Mouse (Mus musculus) embryo, embryonic 11.5 days (tissue): ENCODE data around the gene Il17f.
"Not testable (repeated sequence)": the region's sequence is repeated elsewhere in the genome, so short reads cannot be mapped to it uniquely, and the experiment has no call there.

Experiments
- DNase-seq: peaks from one replicate; pipeline ENCODE4 v3.0.0-alpha.2; 2012; ENCODE audit warnings: low read depth, low spot score

Il17f gene

DNA sequence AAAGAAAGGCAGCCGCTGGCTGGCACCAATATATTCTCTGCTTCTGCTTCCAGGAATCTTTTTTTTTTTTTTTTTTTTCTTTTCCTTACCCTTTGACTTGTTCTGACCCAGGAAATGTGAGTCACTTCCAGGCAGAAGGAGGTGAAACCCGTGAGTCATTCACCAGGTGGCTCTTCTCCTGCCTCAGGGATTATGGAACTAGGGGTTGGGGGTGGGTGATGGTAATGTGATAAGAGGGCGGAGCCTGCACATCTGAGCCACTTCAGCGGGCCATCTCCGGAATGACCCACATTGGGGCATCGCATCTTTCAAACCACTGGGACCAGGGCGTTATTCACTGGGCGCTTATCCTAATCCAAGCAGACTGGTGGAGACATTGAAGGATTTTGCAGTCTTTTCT is 3.4 kb downstream of the Il17f start:
- no peak for DNase-seq

DNA sequence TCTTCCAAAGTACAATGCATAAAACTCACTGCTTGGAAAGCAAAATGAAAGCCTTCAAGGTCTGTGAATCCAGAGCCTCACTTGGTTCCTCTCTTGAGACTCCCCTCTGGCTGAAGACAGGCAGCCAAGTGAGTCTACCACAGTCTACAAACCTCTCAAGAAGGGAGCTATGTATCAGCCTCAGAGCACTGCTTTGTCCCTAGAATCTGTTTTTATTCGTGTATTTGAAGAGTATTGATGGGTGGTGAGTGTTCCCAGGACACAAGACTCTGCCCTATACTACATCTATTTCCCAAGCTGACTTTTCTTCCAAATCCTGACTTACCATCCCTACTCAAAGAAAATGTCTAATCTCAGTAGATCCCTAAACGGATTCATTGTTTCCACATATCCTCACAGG is 12.1 kb downstream of the Il17f start:
- no peak for DNase-seq

DNA sequence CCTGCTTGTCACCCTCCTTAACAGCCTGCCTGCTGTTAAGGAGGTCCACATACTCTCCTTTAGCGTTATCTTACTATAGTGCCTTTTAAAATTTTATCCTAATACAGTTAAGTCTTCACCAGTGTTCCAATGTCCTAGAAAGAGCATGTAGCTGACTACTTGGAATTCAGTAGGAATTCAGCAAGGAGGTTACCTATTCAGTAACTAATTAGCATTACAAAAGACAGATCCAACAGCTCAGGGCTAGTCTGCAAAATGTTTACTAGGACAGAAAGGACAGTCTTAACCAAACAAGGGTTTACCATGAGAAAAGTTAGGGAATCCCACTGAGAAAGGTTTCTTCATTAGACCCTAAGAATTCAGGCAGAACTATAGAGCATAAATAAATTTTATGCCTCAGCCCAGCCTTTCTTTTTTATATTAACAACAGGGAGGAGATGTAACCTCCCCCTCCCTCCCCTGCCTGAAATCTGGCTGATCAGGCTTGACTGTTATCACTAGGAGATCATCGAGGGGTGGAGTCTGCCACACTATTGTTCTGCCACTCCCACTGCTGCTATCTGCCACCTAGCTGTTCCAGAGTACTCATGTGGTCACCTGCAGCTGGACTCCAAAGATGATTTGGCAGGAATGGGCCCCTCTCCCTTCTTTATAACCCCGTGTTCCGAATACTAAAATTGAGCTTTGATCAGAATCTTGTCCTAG is 16.2 kb downstream of the Il17f start:
- DNase-seq = not testable (repeated sequence)

DNA sequence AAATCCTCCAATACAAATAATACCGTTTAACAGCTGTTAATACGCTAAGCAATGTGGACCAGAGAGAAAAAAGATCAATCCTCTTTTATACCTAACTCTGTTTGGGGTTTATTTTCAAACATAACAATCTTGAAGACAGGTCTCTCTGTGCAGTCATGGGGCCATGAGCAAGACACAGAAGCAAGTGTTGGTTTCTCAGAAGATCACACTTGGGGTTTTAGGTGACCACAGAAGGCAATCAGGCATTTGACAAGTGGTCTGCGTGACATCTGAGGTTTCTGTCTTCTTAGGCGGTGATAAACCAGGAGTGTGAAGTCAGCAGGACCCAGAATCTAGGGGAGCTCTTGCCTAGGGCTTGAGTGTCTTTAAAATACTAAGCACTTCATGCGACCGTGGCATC is 23.9 kb downstream of the Il17f start:
- no peak for DNase-seq

DNA sequence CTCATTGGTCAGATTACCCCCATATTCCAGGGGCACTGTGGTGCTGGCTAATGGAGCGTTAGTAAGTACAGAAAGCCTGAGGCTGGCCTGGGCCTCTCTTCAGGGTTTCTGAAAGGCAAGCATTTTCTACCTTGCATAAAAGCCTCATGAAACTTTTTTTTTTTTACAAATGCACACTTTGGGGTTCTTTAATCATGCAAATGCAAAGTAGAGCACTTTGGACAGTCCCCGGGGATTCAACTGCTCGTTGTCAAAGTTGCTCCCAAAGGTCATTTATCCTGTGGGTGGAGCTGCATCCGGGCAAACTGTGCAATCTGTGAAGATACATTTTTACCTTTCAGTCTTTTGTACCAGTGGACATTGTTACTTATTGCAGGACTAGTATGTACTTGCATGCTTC is 29.0 kb downstream of the Il17f start:
- DNase-seq = no peak

DNA sequence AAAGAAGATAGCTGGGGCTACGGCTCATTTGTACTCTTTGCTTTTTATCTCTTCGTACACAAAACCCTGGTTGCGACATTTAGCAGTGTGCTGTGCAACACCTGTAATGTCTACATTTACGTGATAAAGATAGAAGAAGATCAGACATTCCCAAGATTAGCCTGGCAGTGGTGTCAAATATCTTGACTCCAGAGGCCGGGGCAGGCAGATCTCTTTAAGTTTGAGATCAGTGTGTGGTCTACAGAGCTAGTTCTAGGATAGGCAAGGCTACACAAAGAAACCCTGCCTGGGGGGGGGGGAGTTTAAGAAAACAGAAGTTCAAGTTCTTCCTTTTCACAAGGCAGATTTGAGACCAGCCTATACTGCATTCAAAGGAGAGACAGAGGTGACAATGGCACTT is 30.1 kb downstream of the Il17f start:
- no peak for DNase-seq

DNA sequence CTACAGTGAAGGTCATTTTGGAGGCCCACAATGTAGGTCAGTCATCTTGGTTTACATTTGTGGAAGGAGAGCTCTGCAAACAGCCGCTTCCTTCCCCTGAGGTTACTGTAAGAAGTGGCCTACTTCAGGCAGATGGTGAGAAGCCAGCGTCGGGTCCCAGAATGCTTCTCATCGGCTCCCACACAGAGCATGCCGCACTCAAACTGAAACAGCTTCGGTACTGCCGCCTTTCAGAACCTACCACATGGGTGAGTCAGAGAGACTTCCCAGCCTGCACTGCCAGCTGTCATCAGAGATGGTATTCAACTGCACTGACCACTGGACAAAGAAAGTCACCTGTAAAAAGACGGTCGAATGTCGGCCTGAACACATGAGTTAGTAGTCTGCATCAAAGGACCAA is 30.6 kb downstream of the Il17f start:
- no peak for DNase-seq

DNA sequence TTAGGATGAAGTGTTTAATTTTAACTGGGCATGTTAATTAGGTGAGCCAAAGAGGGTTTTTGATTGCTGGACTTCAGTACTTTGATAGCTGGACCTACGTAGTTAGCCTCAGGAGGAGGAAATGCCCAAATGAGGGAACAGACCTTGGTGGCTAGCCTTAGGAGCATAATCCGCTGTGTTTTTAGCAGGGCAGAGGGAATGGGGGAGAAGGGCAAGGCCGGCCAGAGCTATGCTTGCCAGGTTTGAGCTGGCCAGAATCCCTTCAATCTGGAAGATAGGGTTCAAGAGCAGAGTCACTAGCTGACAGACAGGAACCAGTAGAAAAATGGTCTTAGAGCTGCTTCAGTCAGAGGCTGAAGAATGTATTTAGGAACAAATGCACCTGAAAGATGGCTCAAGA is 32.8 kb downstream of the Il17f start:
- DNase-seq = no peak

DNA sequence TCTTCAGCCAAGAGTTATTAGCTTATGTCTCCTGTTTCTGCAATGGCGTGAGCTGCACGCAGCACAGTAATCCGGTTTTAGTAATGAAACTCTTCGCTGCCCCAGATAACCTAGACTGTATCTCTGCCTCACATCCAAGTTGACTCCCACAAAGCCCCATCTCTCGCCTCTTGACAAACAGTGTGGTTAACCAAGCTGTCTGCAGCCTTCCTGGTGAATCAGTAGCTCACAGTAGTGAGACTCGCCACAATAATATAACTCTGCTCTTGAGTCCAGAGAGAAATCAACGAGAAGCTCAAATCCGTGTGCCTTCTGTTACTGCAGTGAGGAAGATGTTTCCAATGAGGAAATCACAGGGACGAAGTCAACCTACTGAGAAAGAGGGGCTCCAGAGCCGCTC is 36.0 kb downstream of the Il17f start:
- DNase-seq = no peak

DNA sequence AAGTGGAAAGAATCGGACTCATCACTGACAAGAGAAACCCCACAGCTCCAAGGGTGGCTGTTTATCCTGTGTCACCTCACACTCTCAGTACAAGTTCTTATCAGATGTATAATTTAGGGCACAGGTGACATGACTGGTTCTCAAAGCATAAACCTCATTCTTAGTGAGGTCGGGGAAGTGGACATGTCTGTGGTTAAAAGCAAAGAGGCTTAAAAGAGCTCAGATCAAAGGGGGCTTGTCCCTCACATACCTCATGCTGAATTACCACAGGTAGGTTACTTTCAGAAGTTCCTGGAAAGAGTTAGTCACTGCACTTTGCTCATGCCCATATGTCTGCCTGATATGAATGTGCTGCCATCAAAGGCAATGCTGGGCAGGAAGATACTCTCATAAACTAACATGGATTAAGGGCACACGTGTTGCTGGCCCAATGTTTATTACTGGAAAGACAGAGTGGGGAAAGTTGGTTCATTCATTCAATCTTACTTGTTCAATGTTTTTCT is 49.9 kb downstream of the Il17f start:
- no peak for DNase-seq

DNA sequence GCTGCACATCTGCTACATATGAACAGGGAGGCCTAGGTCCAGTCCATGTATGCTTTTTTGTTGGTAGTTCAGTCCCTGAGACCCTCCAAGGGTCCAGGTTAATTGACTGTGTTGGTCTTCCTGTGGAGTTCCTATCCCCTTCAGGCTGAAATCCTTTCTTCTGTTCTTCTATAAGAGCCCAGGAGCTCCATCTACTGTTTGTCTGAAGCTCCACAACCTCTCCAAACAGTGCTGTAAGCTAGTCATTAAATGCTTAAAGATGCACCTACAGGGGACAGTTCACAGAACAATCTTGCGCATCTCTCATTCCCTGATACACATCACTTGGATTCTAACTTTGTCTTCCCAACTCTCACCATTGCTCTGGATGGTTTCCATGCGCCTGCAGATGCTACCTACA is 51.9 kb downstream of the Il17f start:
- DNase-seq = no peak

DNA sequence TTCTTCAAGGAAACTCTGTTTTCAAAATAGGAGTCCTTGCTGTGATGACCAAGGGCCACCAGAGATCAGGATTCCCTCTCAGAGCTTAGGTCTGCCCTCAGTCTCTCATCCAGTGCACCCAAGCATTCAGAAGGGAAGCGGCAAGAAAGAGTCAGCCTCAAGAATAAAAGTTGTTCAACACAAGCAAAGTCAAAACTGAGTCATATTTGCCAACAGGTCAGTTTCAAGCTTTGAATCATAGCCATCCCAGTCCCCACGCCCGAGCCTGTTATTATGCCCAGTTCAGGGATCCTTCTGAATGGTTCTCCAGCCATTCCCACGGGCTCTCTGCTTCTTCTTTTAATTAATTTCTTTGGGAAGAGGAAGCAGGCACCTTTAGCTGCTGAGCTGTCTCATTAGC is 53.8 kb downstream of the Il17f start:
- no peak for DNase-seq

DNA sequence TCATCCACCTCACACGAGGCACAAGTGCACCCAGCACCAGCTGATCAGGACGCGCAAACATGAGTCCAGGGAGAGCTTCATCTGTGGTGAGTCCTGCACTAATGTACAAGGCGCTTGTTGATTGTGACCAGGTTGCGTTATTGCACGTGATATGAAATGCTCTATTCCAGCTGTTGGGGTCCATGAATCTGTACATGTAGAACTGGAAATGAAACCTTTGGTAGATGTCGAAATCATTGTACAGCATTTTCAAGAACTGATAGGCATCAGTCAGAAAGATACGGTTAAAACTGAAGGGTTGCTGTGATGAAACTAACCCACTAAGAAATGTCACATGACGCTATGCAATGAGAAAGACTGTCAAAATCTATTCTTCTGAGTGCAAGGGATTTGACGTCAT is 59.5 kb downstream of the Il17f start, which contains the start of gene Il17a:
Il17a (plus strand) TSS at position 3 of the 400 bp plus-strand sequence.
- DNase-seq = no peak
